Mouse (Mus musculus) right cerebral cortex, adult 18-20 months (tissue): ENCODE measurements around the gene Tfec.

Experiments
- DNase-seq: peaks from one replicate; pipeline ENCODE4 v3.0.0; 2022; ENCODE audit warnings: mixed read lengths

Tfec gene

DNA sequence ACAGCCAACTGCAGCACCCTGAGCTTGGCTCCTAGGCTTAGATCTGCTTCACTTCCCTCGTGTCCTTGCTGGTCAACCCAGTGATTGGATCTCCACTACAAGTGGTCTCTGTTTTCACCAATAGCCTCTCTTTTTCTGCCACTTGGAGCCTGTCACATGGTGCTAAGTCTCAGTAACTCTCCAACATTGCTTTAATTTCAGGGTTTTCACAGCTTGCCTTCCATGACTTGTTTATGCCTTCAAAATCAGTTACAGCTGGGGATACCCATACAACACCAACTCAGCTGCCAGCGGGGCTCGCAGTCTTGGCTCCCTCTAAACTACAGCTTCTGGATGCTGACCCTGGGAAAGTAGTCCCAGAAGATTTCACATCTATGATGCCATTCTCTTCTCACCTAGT, 113.1 kb downstream of the Tfec start:
- DNase-seq, result no peak
